Mouse (Mus musculus): ENCODE results near the gene Fzd4. TPM values are rescaled to one million over a fixed set of nuclear protein-coding genes. Genes with fewer than 3 reads are reported as not detected.

Fzd4 gene
- polyA plus RNA-seq, 1 experiment: 0.60 TPM

- TF ChIP-seq USF1 (IDR thresholded peaks at IDR 0.05; ENCODE audit: low read depth) (no peak), MYOD1 (IDR thresholded peaks at IDR 0.05; ENCODE audit: control insufficient read depth, insufficient read length, low read depth) (no peak), MAX (IDR thresholded peaks at IDR 0.05) (no peak), MYOG (IDR thresholded peaks at IDR 0.05; ENCODE audit: control insufficient read depth, extremely low read depth, insufficient read length) (no peak), CEBPB (IDR thresholded peaks at IDR 0.05; ENCODE audit: low read depth) (no peak), FOSL1 (IDR thresholded peaks at IDR 0.05; ENCODE audit: insufficient read depth, low read length, poor library complexity, severe bottlenecking) (no peak), CTCF (IDR thresholded peaks at IDR 0.05; ENCODE audit: control insufficient read depth, insufficient read depth, insufficient read length) (no peak)
- H3K27me3 ChIP-seq (ENCODE audit: control insufficient read depth, insufficient read depth, insufficient read length): no peaks in the 10 kb centered on the region
- no peaks in the 10 kb centered on the region for H3K79me2 ChIP-seq (ENCODE audit: control insufficient read depth, insufficient read depth)
- no peak overlapping the region for H3K4me3 ChIP-seq (ENCODE audit: insufficient read depth, poor library complexity, severe bottlenecking)
- no peaks in the 10 kb centered on the region for H3K36me3 ChIP-seq (ENCODE audit: control insufficient read depth, insufficient read depth)
- no peak overlapping the region for H3ac ChIP-seq (ENCODE audit: control insufficient read depth, insufficient read length, low read depth)
- H3K79me3 ChIP-seq (ENCODE audit: low read depth): no peaks in the 10 kb centered on the region
These were observed 3.1 kb downstream of the Fzd4 start for GRCm38 (mm10) chr7:89407006-89407940.

- no peak overlapping the region for H3K4me3 ChIP-seq (ENCODE audit: insufficient read depth, poor library complexity, severe bottlenecking)
- H3K79me3 ChIP-seq (ENCODE audit: low read depth): no peaks in the 10 kb centered on the region
- H3K27me3 ChIP-seq (ENCODE audit: control insufficient read depth, insufficient read depth, insufficient read length): no peaks in the 10 kb centered on the region
- TF ChIP-seq CEBPB (IDR thresholded peaks at IDR 0.05; ENCODE audit: low read depth) (no peak), CTCF (IDR thresholded peaks at IDR 0.05; ENCODE audit: control insufficient read depth, insufficient read depth, insufficient read length) (no peak), MYOD1 (IDR thresholded peaks at IDR 0.05; ENCODE audit: control insufficient read depth, insufficient read length, low read depth) (no peak), MAX (IDR thresholded peaks at IDR 0.05) (no peak), MYOG (IDR thresholded peaks at IDR 0.05; ENCODE audit: control insufficient read depth, extremely low read depth, insufficient read length) (no peak), USF1 (IDR thresholded peaks at IDR 0.05; ENCODE audit: low read depth) (no peak), FOSL1 (IDR thresholded peaks at IDR 0.05; ENCODE audit: insufficient read depth, low read length, poor library complexity, severe bottlenecking) (no peak)
- no peaks in the 10 kb centered on the region for H3K36me3 ChIP-seq (ENCODE audit: control insufficient read depth, insufficient read depth)
- H3K79me2 ChIP-seq (ENCODE audit: control insufficient read depth, insufficient read depth): no peaks in the 10 kb centered on the region
- no peak overlapping the region for H3ac ChIP-seq (ENCODE audit: control insufficient read depth, insufficient read length, low read depth)
These were observed 6.1 kb downstream of the Fzd4 start for GRCm38 (mm10) chr7:89410294-89410693.

- Histone ChIP-seq H3K4me3 (ENCODE audit: insufficient read depth, poor library complexity, severe bottlenecking) (no peak overlapping the region), H3K27me3 (ENCODE audit: control insufficient read depth, insufficient read depth, insufficient read length) (no peaks in the 10 kb centered on the region), H3ac (ENCODE audit: control insufficient read depth, insufficient read length, low read depth) (no peak overlapping the region), H3K79me3 (ENCODE audit: low read depth) (no peaks in the 10 kb centered on the region), H3K79me2 (ENCODE audit: control insufficient read depth, insufficient read depth) (no peaks in the 10 kb centered on the region), H3K36me3 (ENCODE audit: control insufficient read depth, insufficient read depth) (no peaks in the 10 kb centered on the region)
- no peak for TF ChIP-seq MYOD1 (IDR thresholded peaks at IDR 0.05; ENCODE audit: control insufficient read depth, insufficient read length, low read depth)
- TF ChIP-seq USF1 (IDR thresholded peaks at IDR 0.05; ENCODE audit: low read depth): no peak
- TF ChIP-seq CEBPB (IDR thresholded peaks at IDR 0.05; ENCODE audit: low read depth): no peak
- TF ChIP-seq FOSL1 (IDR thresholded peaks at IDR 0.05; ENCODE audit: insufficient read depth, low read length, poor library complexity, severe bottlenecking): no peak
- no peak for TF ChIP-seq MYOG (IDR thresholded peaks at IDR 0.05; ENCODE audit: control insufficient read depth, extremely low read depth, insufficient read length)
- TF ChIP-seq CTCF (IDR thresholded peaks at IDR 0.05; ENCODE audit: control insufficient read depth, insufficient read depth, insufficient read length): no peak
- no peak for TF ChIP-seq MAX (IDR thresholded peaks at IDR 0.05)
These were observed 7.2 kb downstream of the Fzd4 start for GRCm38 (mm10) chr7:89411346-89411745.

GRCm38 (mm10) chr7:89412094-89412493, 7.9 kb downstream of the Fzd4 start:
- Histone ChIP-seq H3K79me3 (ENCODE audit: low read depth) (no peaks in the 10 kb centered on the region), H3K79me2 (ENCODE audit: control insufficient read depth, insufficient read depth) (no peaks in the 10 kb centered on the region), H3ac (ENCODE audit: control insufficient read depth, insufficient read length, low read depth) (no peak overlapping the region), H3K36me3 (ENCODE audit: control insufficient read depth, insufficient read depth) (no peaks in the 10 kb centered on the region), H3K4me3 (ENCODE audit: insufficient read depth, poor library complexity, severe bottlenecking) (no peak overlapping the region), H3K27me3 (ENCODE audit: control insufficient read depth, insufficient read depth, insufficient read length) (no peaks in the 10 kb centered on the region)
- TF ChIP-seq CEBPB (IDR thresholded peaks at IDR 0.05; ENCODE audit: low read depth): no peak

- H3ac ChIP-seq (ENCODE audit: control insufficient read depth, insufficient read length, low read depth): no peak overlapping the region
- no peaks in the 10 kb centered on the region for H3K79me3 ChIP-seq (ENCODE audit: low read depth)
- no peaks in the 10 kb centered on the region for H3K27me3 ChIP-seq (ENCODE audit: control insufficient read depth, insufficient read depth, insufficient read length)
- H3K79me2 ChIP-seq (ENCODE audit: control insufficient read depth, insufficient read depth): no peaks in the 10 kb centered on the region
- H3K4me3 ChIP-seq (ENCODE audit: insufficient read depth, poor library complexity, severe bottlenecking): no peak overlapping the region
- TF ChIP-seq MYOD1 (IDR thresholded peaks at IDR 0.05; ENCODE audit: control insufficient read depth, insufficient read length, low read depth) (no peak), MYOG (IDR thresholded peaks at IDR 0.05; ENCODE audit: control insufficient read depth, extremely low read depth, insufficient read length) (no peak), MAX (IDR thresholded peaks at IDR 0.05) (no peak), USF1 (IDR thresholded peaks at IDR 0.05; ENCODE audit: low read depth) (no peak), CEBPB (IDR thresholded peaks at IDR 0.05; ENCODE audit: low read depth) (no peak), CTCF (IDR thresholded peaks at IDR 0.05; ENCODE audit: control insufficient read depth, insufficient read depth, insufficient read length) (no peak), FOSL1 (IDR thresholded peaks at IDR 0.05; ENCODE audit: insufficient read depth, low read length, poor library complexity, severe bottlenecking) (no peak)
- no peaks in the 10 kb centered on the region for H3K36me3 ChIP-seq (ENCODE audit: control insufficient read depth, insufficient read depth)
These were observed 11.9 kb downstream of the Fzd4 start for GRCm38 (mm10) chr7:89416027-89416426.
